Mouse (Mus musculus): Measurements from ENCODE around the gene Hipk1.
"Not testable (repeated sequence)": the region's sequence is repeated elsewhere in the genome, so short reads cannot be mapped to it uniquely, and the experiment has no call there.

Hipk1 gene

DNA sequence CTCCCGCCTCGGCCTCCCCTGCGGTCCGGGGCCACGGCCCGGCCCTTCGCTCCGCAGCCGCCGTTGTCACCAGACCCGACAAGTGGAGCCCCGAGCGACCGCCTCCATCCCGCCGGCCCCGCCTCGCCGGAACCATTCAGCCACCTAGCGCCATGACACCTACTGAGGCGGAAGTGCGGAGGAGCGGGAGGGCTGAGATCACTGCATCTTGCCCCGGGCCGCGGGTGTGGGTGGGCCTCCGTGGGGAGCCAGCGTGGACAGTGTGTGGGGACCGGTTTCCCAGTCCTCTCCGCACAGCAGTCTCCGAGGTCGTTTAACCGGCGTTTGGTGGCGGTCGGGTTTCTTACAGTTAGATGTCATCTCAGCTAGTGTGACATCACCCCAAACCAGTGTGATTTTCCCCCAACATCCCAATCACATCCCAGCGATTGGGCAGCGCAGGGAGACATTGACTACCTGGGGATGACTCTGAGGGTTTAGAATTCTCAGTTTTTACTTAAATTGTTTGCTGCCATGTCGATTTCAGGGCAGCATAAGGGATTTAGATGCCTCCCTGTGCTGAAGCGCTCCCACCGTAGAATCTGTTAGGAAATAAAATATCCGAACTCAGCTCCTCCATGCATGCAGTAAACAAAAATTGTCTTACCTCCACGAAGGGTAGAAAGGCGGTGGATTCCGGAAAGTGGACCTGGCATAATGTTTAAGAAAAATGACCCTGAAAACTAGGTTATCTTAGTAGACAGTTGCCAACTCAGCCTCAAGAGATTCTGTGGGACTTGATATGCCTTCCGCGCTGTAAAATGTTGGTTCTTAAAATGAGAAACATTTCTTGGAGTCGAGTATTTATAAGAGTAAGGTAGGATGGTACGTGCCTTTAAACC, at the start of gene Hipk1:
TSS of gene Hipk1 (minus strand) at position 334 of the 881 bp plus-strand sequence.
- DNase-seq (ENCODE audit: low spot score), result peak; percentile 88

DNA sequence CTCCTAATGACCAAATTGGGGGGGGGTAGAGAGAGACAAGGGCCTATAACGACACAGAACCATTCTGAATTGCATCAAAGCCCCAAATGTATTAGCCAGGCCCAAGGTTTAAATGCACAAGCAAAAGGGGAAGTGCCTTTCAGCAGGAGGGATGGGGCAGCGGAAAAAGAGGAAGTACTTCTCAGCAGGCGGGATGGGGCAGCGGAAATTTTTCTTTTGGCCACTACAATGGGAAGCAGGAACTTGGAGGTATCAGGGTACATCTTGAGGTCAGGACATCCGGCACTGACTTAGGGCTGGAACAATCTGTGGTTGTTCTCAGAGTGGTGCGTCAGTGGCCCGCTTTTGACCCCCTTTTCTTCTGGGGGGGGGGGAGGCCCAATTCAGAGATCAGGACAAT, 49.6 kb upstream of the Hipk1 start:
- DNase-seq (ENCODE audit: low spot score), result not testable (repeated sequence)

DNA sequence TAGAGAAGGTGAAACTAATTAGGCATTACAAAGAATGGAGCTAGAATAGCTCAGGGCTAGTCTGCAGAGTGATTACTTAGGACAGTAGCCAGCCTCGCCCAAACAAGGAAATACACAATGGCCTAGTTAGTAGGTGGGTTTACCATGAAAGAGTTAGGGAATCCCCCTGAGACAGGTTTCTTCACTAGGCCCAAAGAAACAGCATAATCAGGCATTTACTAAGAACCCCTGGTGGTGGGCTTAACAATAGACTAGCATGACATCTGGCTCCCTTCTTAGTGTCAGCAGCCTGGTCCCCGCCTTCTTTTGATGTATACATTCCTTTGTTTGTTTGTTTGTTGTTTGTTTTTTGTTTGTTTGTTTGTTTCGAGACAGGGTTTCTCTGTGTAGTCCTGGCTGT, 48.8 kb upstream of the Hipk1 start:
- not testable (repeated sequence) for DNase-seq (ENCODE audit: low spot score)

DNA sequence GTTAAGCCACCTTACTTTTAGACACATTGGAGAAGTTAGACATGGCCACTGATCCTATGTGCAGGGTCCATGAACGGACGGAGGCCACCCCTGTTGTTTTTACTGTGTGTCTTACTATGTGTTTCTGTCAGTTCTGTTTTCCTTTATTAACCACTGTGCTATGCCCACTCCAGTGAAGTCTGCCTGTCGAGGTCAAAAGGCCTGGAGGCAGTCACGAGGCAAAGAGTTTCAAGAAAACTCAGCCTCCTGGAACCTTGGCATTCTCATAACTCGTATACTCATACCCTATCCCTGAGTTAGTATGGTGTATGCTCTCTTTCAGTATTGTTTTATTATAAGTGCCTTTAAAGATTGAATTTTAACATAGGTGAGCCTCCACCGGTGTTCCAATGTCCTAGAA, 48.3 kb upstream of the Hipk1 start:
- DNase-seq (ENCODE audit: low spot score), result no peak

DNA sequence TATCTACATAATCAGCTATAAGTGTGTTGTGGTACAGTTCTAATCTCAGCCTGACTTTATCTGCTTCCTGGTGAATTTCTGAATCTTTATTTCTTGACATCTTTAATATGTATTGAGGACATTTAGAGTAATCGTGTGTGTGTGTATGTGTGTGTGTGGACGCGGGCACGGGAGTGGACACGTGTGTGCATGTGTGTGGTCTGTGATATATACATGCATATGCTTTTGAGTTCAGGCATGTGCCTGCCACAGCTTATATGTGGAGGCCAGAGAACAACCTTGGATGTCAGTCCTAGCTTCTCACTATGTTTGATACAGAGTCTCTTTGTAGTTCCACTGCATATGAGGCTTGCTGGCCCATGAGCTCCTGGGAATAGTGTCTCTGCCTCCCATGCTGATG, 45.1 kb upstream of the Hipk1 start:
- no peak for DNase-seq (ENCODE audit: low spot score)

DNA sequence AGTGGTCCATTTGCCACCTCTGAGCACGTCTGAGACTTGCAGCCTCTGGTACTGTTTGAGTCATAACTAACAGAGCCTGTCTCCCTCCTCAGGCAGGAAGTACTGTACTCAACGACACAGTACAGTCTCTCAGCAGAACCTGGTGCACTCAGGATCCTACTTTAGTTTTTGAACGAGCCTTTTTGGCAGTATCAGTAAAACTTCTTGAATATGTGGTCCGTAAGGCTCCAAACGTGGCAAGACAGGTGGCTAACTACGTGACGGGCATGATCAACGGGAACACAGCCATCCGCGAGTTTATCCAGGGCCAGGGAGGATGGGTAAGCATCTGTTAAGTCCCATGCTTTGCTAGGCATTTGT, 44.6 kb upstream of the Hipk1 start:
- no peak for DNase-seq (ENCODE audit: low spot score)

DNA sequence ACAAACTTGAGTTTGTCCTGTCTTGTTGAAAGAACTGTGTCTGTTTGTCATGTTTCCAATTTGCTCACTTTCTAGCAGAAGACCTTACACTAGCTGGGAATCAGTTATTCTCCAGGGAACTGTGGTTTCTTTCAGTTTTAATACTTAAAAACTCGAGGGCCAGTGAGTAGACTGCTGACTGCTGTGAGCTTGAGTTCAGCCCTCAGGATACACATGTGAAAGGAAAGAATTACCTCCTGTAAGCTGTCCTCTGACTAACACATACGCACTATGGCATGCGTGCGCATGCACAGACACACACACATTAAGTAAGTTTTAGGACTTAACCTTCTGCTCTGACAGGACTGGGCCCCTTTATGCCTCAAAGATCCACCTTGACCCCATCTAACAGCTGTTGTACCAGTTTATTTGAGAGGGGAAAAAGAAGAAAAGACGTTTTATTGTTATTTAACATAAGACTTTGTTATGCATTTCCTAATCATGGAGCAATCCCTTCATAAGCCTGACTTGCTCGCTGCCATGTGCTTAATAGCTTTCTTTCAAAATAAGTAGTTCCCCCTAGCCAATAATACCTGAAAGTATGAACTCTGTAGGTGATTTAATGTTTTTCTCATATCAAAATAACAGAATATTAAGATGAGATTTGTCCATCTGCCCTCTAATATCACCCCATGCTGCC, 44.0 kb upstream of the Hipk1 start:
- no peak for DNase-seq (ENCODE audit: low spot score)

DNA sequence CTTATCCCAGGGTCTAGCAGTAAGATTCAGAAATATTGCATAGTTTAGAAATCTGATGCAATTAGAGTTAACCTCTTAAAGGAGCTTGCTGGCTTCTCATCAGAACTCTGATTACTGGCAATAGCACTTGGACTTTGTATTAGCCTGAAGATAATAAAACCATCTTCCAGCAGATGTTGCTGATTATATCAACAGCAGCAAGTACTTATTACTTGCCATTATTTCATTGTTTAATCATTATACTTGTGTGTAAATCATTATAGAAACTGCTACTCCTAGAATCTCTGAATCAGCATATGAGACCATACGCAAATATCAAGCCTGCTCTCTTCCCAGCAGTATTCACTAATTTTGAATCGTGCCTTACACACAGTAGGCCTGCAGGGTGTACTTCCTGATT, 42.6 kb upstream of the Hipk1 start:
- DNase-seq (ENCODE audit: low spot score), result no peak

DNA sequence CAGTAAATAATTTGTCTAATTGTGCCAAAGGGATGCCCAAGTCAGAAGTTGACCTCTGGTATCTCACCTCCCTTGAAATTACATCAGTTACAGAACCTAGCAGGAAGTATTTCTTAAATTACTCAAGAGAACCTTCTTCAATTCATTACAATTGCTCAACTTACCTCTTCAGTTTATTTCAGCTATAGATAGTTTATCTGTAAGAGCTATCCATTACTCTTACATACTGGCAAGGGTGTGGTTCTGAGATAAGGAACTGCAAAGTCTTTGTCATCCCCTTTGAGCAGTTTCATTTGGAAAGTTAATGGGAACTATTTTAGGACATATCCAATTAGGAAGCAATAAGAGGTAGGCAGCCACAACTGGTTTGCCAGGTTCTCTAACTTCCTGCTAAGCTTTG, 41.1 kb upstream of the Hipk1 start, which contains the start of gene Bcl2l15:
TSS of gene Bcl2l15 (plus strand) at position 176 of the 400 bp plus-strand sequence.
- DNase-seq (ENCODE audit: low spot score), result no peak

DNA sequence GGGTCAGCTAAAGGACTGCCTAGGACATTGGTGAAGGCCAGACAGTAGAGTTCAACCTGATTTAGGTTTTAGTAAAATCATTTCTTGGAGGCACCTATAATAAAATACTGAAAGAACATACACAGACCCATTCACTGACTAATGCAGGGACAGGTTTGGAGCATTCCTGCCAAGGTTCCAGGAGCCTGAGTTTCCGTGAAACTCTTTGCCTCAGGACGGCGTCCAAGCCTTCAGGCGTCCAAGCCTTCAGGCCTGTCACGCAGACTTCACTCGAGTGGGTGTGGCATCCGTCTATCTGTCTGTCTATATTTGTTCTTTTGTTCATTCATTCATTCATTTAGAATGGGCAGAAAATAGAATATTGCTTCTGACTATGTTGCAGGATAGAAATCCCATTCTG, 39.8 kb upstream of the Hipk1 start:
- no peak for DNase-seq (ENCODE audit: low spot score)

DNA sequence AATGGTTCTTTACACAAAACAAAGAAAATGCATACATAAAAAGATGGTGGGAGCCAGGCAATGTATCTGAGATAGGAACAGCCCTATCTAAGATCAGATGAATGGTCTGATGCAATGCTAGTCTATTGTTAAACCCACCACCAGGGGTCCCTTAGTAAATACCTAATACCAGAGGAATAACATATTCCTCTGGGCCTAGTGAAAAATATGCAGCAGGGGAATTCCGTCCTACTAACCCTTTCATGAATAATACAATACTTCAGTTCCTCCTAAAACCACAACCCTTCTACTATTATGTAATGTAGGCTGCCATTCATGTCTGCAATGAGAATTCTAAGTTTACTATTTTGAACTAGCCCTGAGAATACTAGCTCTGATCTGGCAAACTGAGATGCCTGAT, 39.3 kb upstream of the Hipk1 start:
- not testable (repeated sequence) for DNase-seq (ENCODE audit: low spot score)

DNA sequence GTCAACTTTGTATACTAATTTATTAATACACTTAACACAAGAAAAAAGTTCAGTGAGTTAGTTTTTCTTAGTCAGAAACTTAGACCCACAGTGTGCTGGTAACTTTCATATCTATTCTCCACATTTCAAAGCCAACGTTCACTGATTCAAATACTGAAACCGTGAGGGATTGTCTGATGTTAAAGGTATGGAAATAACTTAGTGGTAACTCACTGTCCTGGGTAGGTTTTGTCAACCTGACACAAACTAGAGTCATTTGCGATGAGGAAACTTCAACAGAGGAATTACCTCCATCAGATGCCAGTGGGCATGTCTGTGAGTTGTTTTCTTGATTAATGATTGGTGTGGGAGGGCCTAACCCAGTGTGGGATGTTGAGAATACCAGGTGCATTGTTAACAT, 37.7 kb upstream of the Hipk1 start:
- no peak for DNase-seq (ENCODE audit: low spot score)

DNA sequence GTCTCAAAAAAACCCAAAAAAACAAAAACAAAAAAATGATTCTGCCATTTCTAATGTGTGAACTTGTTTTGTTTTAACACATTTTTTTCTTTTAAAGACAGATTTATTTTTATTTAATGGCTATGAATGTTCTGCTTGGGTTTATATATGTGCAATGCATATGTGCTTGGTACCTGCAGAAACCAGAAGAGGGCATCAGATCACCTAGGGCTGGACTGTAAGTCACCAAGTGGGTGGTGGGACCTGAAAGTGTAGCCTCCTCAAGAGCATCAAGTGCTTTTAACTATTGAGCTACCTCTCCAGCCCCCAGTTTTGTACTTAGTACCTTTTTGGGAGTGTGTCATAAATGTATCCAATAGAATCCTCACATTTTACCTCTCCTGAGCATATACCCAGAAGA, 36.2 kb upstream of the Hipk1 start:
- no peak for DNase-seq (ENCODE audit: low spot score)

DNA sequence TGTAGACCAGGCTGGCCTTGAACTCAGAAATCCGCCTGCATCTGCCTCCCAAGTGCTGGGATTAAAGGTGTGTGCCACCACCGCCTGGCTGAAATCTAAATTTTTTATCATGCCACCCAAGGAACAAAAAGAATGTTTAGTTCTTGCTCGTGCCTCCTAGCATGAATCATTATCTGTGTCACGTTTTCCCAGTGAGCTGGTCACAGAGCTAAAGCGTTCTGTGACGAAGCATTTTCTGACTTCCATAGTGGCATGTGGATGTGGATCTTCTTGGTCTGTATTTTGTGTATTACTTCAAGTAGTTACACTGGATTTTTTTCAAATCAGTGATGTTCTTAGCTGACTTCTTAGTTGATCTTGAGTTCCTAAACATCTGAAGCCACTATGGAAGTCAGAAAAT, 19.6 kb upstream of the Hipk1 start:
- no peak for DNase-seq (ENCODE audit: low spot score)

DNA sequence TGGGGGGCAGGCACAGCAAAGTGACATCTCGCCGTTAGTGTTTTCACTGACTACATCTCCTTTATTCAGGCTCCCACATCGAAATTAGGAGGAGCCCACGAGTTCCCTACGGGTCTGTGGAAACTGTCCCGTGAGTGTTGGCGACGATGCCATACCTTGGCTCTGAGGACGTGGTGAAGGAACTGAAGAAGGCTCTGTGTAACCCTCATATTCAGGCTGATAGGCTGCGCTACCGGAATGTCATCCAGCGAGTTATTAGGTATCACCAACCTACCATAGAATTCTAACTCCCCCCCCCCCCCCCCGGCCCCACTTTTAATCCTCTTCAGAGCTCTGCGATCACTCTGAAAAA, 18.4 kb upstream of the Hipk1 start:
- no peak for DNase-seq (ENCODE audit: low spot score)

DNA sequence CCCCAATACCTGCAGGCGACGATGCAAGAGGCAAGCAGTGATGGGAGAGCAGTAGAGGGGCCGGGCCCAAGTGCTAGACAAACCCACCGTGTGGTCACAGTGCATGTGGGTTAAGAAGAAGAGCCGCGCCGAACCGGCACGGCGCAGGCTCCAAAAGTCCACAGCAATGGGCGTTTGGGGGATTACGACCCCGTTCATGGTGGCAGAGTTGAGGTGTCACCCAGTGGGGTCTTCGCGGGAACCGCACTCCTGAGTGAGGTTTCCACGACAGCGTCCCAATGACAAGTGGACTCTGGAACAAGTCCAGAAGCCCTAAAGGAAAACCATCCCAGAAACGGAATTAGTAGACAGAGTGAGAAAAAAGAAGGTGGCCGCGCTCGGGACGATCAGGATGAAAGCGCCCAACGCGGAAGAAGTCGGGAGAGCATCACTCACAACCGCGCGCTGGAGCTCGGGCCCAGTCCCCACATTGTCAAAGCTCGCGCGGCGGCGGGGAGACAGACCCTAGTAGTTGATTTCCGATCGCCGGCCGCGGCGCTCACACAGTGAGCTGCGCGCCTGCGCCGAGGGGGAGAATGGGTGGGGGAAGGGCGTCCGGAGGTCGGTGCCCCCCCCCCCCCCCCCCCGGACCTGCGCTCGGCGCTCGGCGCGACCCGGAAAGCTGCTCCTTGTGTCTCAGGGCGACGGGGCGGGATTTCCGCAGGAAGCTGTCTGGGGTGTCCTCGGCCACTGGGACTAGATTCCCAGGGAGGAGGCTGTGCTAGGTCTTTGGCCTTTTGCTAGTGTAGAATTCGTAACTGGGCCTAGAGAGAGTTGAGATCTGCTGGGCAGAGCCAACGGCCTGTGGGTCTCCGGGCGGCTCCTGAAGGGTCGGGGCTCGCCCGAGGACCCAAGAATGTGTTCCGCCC, 17.8 kb upstream of the Hipk1 start, which contains the start of the genes Dclre1b, Ap4b1 and Gm43064:
TSS of gene Dclre1b (minus strand) at position 554 of the 908 bp plus-strand sequence.
TSS of gene Ap4b1 (plus strand) at position 630 of the 908 bp plus-strand sequence.
TSS of gene Gm43064 (plus strand) at position 683 of the 908 bp plus-strand sequence.
- peak; percentile 68 for DNase-seq (ENCODE audit: low spot score)

DNA sequence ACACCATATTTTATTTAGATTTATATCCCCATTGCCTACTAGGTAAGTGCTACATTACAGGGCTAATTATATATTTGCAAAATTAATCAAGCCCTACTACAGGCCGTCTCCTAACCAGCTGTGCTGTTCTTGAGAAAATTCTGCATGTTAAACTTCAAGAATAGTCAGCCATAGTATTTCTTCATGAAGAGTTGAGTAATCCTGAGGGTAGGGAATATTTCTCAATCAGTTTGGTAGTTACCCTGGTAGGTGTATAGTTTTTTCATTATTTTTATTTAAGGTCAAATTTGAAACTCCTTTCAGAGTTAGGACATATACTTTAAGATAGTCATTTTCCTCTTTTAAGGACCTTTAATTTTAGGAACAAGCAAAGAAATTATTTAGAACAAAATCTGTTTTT, 14.3 kb upstream of the Hipk1 start:
- no peak for DNase-seq (ENCODE audit: low spot score)

DNA sequence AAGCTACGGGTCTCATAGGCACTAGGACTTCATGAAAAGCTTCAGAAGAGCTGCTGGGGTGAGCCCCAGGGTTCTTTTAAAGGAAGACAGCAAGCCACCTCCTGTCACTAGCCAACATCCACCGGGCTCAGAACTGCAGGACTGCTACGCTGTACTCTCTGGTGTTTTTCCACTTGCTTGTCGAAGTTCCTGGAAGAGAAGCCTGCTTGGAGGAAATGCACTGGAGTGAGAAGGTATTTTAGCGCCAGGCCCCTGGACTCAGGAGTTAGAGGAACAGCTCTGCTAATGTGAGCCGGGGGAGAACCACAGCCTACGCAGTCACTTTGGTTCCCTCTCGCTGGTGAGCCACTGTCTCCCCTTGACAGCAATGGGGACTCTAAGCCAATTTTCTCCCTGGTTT, 11.5 kb upstream of the Hipk1 start:
- no peak for DNase-seq (ENCODE audit: low spot score)

DNA sequence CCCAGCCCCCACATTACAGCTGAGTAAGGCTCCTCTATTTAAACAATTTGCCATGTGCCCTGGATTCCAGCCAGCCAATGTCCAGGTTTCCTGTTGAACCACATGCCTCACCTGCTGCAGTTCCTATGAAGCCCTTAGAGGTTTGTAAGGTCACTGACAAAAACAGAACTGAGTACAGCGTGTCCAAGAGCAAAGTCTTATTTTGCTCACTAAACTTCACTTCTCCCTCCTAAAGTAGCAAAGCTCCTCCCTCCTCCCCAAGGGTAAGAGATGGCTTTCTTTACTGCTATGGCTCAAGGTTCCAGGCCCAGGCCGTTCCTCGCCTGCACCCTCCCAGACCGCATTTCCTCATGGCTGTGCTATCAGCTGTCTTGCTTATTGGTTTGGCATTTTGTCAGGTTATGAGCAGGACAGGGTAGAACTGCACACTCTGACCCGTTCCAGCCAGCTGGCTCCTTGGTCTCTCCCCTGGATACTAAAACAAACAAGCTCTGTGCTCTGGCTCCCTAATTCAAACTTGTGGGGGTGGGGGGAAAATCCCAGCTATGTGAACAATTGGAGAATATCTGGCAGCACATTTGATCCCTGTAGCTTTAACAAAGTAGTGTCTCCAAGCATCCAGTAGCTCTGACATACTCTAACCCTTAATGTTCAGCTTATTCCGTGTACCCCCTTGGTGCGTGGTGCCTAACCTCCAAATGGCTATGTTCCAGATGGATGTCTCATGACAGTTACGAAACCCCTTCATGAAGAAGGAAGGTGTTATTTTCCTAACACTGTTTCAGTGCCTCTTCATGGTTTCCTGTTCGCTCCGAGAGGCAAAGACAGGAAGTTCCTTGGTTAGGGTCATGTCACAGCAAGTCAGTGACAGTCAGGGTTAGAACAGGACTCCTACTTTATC, 10.5 kb upstream of the Hipk1 start:
- peak; percentile 36 for DNase-seq (ENCODE audit: low spot score)

DNA sequence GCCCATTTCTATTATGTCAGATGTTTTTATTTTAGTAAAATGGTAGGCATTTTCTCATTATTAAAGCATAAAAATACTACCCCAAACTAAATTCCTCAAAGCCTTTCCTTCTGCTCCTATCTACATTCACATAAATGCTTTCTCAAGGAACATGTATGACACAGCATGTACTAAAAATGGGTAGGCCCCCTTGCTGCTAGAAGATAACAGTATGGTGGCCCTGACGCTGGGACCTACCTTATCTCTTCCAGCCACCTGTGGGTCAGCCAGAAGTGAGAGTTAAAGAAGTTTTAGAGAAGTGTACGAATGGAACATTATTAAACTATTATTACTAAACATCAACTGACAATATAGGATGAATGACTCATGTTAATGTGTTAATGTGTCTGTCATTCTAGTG, 8.1 kb upstream of the Hipk1 start:
- no peak for DNase-seq (ENCODE audit: low spot score)

DNA sequence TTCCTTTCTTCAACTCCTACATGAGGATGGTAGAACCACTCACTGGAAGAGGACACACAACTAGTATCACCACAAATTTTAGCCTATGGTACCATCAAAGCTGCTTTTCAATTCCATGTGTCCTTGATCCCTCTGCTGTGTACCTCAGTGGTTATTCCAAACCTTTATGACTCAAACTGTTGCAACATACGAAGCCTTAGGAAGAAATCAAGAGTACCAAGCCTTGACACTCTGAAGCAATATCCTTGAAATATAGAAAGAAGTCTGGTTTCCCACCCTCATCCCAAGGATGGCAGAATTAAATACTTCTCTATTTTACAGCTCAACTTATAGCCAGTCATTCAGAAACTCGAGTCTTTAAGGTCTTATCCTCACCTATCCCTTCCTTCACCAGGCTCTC, 5.0 kb upstream of the Hipk1 start:
- no peak for DNase-seq (ENCODE audit: low spot score)

Data from ovary, postnatal 10 days (tissue).